Mouse (Mus musculus) kidney, adult 2 months (tissue): ENCODE data around the gene Tas1r1. TPM values are rescaled to one million over a fixed set of nuclear protein-coding genes. Genes with fewer than 3 reads are reported as not detected.

Experiments
- DNase-seq: peaks from one replicate; pipeline ENCODE4 v3.0.0; 2021
- H3K27ac ChIP-seq: fragments of 200-500 bp; 2 replicates; pipeline ENCODE4 v1.5.1; 2012; ENCODE audit warnings: low read depth, low read length, control low read depth, inconsistent platforms; ENCODE audit not compliant: insufficient read depth
- H3K27me3 ChIP-seq: fragments of 200-500 bp; replicated peaks from 2 replicates; pipeline ENCODE4 v1.6.1; 2012; ENCODE audit warnings: mild to moderate bottlenecking, moderate library complexity, low read length, inconsistent platforms; ENCODE audit not compliant: control insufficient read depth, insufficient read depth
- H3K36me3 ChIP-seq: fragments of 200-500 bp; 2 replicates; pipeline ENCODE4 v1.6.1; 2012; ENCODE audit warnings: mild to moderate bottlenecking, moderate library complexity, low read length, inconsistent platforms; ENCODE audit not compliant: control insufficient read depth, insufficient read depth
- H3K4me1 ChIP-seq: fragments of 200-500 bp; 2 replicates; pipeline ENCODE4 v1.6.1; 2011; ENCODE audit warnings: low read length; ENCODE audit not compliant: control insufficient read depth, insufficient read depth
- H3K4me3 ChIP-seq: fragments of 200-500 bp; 2 replicates; pipeline ENCODE4 v1.5.1; 2011; ENCODE audit warnings: mild to moderate bottlenecking, low read depth, low read length, control low read depth; ENCODE audit not compliant: insufficient read depth
- CTCF ChIP-seq: fragments of 200-500 bp; conservative IDR thresholded peaks from 2 replicates; pipeline ENCODE4 v1.5.1; 2011; ENCODE audit warnings: low read depth, mild to moderate bottlenecking, control low read depth, low read length, moderate library complexity, mixed read lengths; ENCODE audit not compliant: insufficient read depth, insufficient read length
- POLR2A ChIP-seq: fragments of 200-500 bp; IDR thresholded peaks from one replicate; pipeline ENCODE4 v1.6.1; 2011; ENCODE audit warnings: low read depth, low read length, control low read depth
- WGBS: fragments of 180-500 bp; shearing (Covaris S2); methylation state at CpG from one replicate; pipeline ENCODE4 v1.1.7; 2018; 5-methylcytosine and 5-hydroxymethylcytosine counted together
- polyA plus RNA-seq: library from polyadenylated mRNA; depleted of rRNA; stranded (reverse); fragments of >200 nt; gene quantifications from 2 replicates; pipeline ENCODE4 v1.2.3, GENCODE M21; 2012

The Tas1r1 gene
- polyA plus RNA-seq, 1 experiment: 0.22 TPM

DNA sequence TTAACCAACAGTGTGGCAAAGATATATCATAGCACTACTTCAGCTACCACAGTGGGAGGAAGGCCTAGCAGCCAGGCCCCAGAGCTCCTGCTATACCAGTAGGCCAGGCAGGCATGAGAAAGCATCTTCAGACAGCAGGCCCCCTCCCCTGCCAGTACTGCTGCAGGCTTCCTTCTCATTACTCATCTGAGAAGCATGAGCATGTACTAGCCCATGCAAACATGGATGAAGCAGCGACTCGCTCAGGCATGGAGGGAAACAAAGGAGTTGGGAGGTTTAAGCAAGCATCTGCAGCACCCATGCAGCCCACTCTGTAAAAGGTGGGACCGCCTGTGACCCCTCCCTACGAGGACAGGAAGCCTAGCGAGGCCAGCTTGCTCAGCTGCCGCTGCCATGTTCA is 19.3 kb downstream of the Tas1r1 start:
- TF ChIP-seq POLR2A (no peak), CTCF (no peak)
- Histone ChIP-seq H3K27me3 (no peaks in the 10 kb centered on the region), H3K36me3 (no peaks in the 10 kb centered on the region), H3K4me3 (no peak overlapping the region), H3K4me1 (no peaks in the 10 kb centered on the region), H3K27ac (no peak overlapping the region)
- 85% methylated on average over 6 of the region's 6 CpGs for WGBS
- DNase-seq: no peak

DNA sequence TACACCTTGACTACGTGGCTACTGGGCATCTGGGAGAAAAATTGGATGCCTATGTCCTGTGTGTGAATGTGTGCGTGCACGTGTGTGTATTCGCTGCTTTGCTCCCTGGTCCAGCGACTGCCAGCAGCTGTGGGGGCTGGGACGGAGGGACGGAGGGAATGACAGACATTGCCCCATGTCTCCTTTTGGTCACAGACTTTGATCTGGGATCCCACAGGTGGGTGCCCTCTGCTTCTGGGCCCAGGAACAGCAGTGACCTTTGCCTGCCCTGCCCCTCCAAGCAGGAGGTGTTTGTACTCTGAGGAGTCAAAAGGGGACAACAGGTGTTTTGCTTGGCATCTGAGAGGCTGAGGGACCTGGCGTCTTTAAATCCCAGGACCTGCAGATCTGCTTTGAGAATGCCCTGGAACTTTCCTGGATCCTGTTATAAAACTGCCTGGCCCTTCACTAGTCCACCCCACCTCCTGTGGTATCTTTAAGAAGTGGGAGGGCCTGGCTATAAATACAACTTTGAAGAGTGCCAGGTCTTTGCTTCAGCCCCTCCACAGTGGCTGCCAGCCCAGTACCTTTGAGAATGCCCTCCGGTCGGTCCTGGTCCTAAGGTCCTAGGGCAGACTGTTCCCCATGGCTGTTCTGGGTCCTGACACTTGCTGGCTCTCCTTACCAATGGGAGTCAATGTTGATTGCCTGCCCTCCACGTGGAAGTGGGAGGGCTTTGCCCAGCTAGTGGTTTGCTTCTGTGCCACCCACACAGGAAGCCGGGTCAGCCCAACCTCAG is 25.1 kb downstream of the Tas1r1 start:
- Histone ChIP-seq H3K36me3 (no peaks in the 10 kb centered on the region), H3K27me3 (no peaks in the 10 kb centered on the region), H3K27ac (no peak overlapping the region), H3K4me3 (no peak overlapping the region), H3K4me1 (peaks cover 14% of the 10 kb centered on the region)
- DNase-seq: peak; percentile 88
- 47% methylated on average over 12 of the region's 12 CpGs for WGBS
- no peak for TF ChIP-seq CTCF

- Histone ChIP-seq H3K4me1 (peaks cover 20% of the 10 kb centered on the region), H3K36me3 (no peaks in the 10 kb centered on the region), H3K27me3 (no peaks in the 10 kb centered on the region), H3K4me3 (no peak overlapping the region), H3K27ac (no peak overlapping the region)
- TF ChIP-seq POLR2A (no peak), CTCF (no peak)
- WGBS: 88% methylated on average over 16 of the region's 16 CpGs
- no peak for DNase-seq
Measured at GRCm38 (mm10) chr4:152012109-152012508, 26.3 kb downstream of the Tas1r1 start.

DNA sequence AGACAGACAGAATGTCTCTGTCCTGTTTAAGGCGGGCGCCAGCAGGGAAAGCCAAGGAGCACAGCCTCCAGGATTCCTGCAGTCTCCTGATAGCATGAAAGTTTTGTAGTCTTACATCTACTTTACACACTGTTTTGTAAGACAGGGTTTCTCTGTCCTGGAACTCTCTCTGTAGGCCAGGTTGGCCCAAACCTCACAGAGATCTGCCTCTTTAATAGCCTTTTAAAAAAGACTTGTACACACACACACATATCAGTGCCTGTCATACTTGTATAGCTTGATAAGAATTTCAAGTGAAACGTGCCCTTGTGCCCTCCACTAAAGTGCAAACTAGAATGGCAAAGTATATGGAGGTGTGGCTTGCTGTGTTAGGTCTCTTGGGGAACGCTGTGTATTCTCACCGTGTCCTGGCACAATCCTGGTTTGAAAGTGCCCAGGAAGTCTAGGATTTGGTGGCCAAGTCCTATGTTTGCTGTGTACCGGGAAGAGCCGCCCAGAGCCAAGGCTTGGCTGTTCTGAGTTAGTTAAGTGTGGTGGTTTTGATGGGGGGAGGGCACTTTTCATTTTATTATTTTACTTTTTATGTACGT is 27.1 kb downstream of the Tas1r1 start:
- TF ChIP-seq POLR2A (no peak), CTCF (no peak)
- DNase-seq: no peak
- H3K4me1 ChIP-seq: peaks cover 20% of the 10 kb centered on the region

DNA sequence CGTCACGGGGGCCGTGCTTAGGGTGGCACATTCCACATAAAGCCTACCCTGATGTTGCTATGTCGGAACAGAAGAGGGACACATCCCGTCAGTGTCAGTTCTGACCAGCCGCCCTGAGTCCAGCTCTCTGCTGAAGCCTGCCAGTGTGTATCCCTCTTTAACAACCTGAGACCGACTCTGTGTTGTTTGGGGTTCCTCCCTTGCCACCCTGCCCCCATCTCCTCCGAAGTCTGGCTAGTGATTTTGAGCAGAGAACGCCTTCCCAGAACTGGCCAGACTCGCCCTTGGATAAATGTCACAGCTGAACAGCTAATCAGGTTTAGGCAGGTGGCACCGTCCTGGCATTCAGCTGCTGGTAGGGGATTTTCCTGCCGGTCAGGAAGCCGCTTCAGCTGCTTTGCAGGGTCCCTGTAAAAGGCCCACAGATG is 27.6 kb downstream of the Tas1r1 start:
- TF ChIP-seq POLR2A: no peak
- TF ChIP-seq CTCF: no peak
- Histone ChIP-seq H3K36me3 (no peaks in the 10 kb centered on the region), H3K27ac (peak overlapping the region; percentile 84), H3K27me3 (no peaks in the 10 kb centered on the region), H3K4me3 (peak overlapping the region; percentile 76), H3K4me1 (peaks cover 20% of the 10 kb centered on the region)
- peak; percentile 63 for DNase-seq
- 23% methylated on average over 13 of the region's 13 CpGs for WGBS

More for the DNA sequence above, 27.1 kb downstream of the Tas1r1 start:
- peak overlapping the region; percentile 10; the same call in 1 of the 2 replicates for H3K27ac ChIP-seq
- H3K36me3 ChIP-seq: no peaks in the 10 kb centered on the region
- no peaks in the 10 kb centered on the region for H3K27me3 ChIP-seq
- H3K4me3 ChIP-seq: peak overlapping the region; percentile 76; the same call in 1 of the 2 replicates
- 57% methylated on average over 8 of the region's 8 CpGs for WGBS

GRCm38 (mm10) chr4:152010091-152010706 is 28.2 kb downstream of the Tas1r1 start:
- H3K36me3 ChIP-seq: no peaks in the 10 kb centered on the region

More at GRCm38 (mm10) chr4:152010091-152010706, 28.2 kb downstream of the Tas1r1 start:
- Histone ChIP-seq H3K4me1 (peaks cover 20% of the 10 kb centered on the region), H3K27me3 (no peaks in the 10 kb centered on the region), H3K27ac (peak overlapping the region; percentile 84), H3K4me3 (peak overlapping the region; percentile 76)
- TF ChIP-seq POLR2A (no peak), CTCF (no peak)
- DNase-seq: peak; percentile 77
- 6% methylated on average over 10 of the region's 10 CpGs for WGBS
